In the genomic region with DNA sequence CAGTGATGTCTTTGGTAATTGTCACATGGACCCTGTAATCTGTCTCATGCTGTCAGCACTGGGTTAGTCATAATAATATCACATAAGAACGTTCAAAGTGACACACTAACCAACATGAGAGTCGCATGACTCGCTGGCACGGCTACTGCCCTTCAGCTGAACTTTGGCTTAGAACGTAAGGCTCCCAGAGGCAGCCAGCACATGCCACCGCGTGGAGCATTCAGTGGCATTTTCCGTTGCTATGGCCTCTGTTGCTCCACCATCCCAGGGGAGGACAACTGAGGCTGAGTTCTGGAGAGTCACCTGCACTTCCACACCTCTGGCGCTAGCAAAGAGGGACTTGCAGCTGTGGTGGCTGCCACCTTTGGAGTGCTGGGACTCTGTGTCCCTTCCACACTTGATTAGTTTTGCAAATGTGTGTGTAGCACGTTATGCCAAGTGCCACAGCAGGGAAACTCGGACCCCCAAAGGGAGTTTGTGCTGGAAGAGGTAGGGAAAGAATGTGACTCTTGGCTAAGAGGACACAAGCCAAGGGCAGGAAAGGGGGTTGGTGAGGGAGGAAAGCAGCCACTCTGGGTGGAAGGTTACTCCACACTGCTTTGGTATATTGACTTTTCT, we compare ENCODE assay signal across 7 mouse cellular contexts. TPM values are rescaled to one million over a fixed set of nuclear protein-coding genes. Genes with fewer than 3 reads are reported as not detected.
DNase-seq lines count a peak whose midpoint lies in the region; ATAC-seq and TF ChIP-seq lines count a peak whose summit lies in the region.

No protein-coding gene starts in this region.

- DNase-seq in heart, adult 9 months (ENCODE audit: low spot score in 2 of 2) = peak; percentile 61 to 78
- peak; percentile 46 for DNase-seq in kidney, postnatal 0 days (ENCODE audit: low spot score)
- peak; percentile 20 for DNase-seq in lung, postnatal 10 days
- no peak for DNase-seq in urinary bladder, postnatal 4 days (ENCODE audit: low spot score in 2 of 2)
- no peak for DNase-seq in cerebellum, postnatal 25 days

- H3K27ac ChIP-seq in brown adipose tissue, adult 24 weeks (replicated peaks; ENCODE audit: low read depth, low read length) = peak overlapping the region; percentile 97
- H3K27ac ChIP-seq in kidney, postnatal 0 days = peak overlapping the region; percentile 51
- H3K27ac ChIP-seq in midbrain, embryonic 16.5 days (ENCODE audit: low read length) = no peak overlapping the region

- H3K9me3 ChIP-seq in kidney, postnatal 0 days (replicated peaks; ENCODE audit: low read length) = no peaks in the 10 kb centered on the region
- no peaks in the 10 kb centered on the region for H3K9me3 ChIP-seq in midbrain, embryonic 16.5 days (replicated peaks; ENCODE audit: control insufficient read depth, low read length, poor library complexity, severe bottlenecking)

- H3K4me2 ChIP-seq in kidney, postnatal 0 days (ENCODE audit: low read length) = peak overlapping the region; percentile 12; the same call in 1 of the 2 replicates
- no peak overlapping the region for H3K4me2 ChIP-seq in midbrain, embryonic 16.5 days (ENCODE audit: low read length)

- no peaks in the 10 kb centered on the region for H3K4me1 ChIP-seq in brown adipose tissue, adult 24 weeks (ENCODE audit: control insufficient read depth, insufficient read depth, insufficient read length, low read length)
- H3K4me1 ChIP-seq in kidney, postnatal 0 days (replicated peaks; ENCODE audit: insufficient read depth, low read length) = peaks cover 6% of the 10 kb centered on the region; the same call in 1 of the 2 replicates
- H3K4me1 ChIP-seq in midbrain, embryonic 16.5 days (ENCODE audit: control insufficient read depth, insufficient read depth, low read length) = peaks cover 5% of the 10 kb centered on the region; the same call in 1 of the 2 replicates

- no peaks in the 10 kb centered on the region for H3K27me3 ChIP-seq in kidney, postnatal 0 days (ENCODE audit: insufficient read depth, low read length)
- no peaks in the 10 kb centered on the region for H3K27me3 ChIP-seq in midbrain, embryonic 16.5 days (ENCODE audit: control insufficient read depth, insufficient read depth, low read depth, low read length)

- WGBS in kidney, postnatal 0 days = 8% methylated on average over 11 of the region's 11 CpGs
- 53% methylated on average over 11 of the region's 11 CpGs for WGBS in midbrain, embryonic 16.5 days

- ATAC-seq in kidney, postnatal 0 days (replicated peaks; ENCODE audit: low FRiP score, low read depth) = peak; percentile 90
- ATAC-seq in midbrain, embryonic 16.5 days = no peak

- H3K4me3 ChIP-seq in brown adipose tissue, adult 24 weeks (ENCODE audit: insufficient read depth, low read depth, low read length) = peak overlapping the region; percentile 21
- H3K4me3 ChIP-seq in kidney, postnatal 0 days (replicated peaks; ENCODE audit: low read depth, low read length) = no peak overlapping the region
- no peak overlapping the region for H3K4me3 ChIP-seq in midbrain, embryonic 16.5 days (ENCODE audit: low read depth, low read length)

- no peak overlapping the region for H3K9ac ChIP-seq in kidney, postnatal 0 days (ENCODE audit: low read depth, low read length)
- no peak overlapping the region for H3K9ac ChIP-seq in midbrain, embryonic 16.5 days (ENCODE audit: low read depth, low read length)

- no peaks in the 10 kb centered on the region for H3K36me3 ChIP-seq in kidney, postnatal 0 days (ENCODE audit: insufficient read depth, low read length)
- H3K36me3 ChIP-seq in midbrain, embryonic 16.5 days (ENCODE audit: control insufficient read depth, insufficient read depth, low read length) = no peaks in the 10 kb centered on the region

- TF ChIP-seq CTCF in kidney, postnatal 0 days (IDR thresholded peaks at IDR 0.05; ENCODE audit: low read depth) = no peak; the same call in 1 of the 2 replicates

RNA-seq across cellular contexts. Expression of gene Ppargc1a, which starts 24.1 kb away (rescaled TPM):
- polyA plus RNA-seq in brown adipose tissue, adult 24 weeks (2012; ENCODE audit: insufficient read depth, insufficient read length, missing spikeins) = 15.7 and 19.8 TPM in 2 replicates
- polyA plus RNA-seq in kidney, postnatal 0 days (2015; fragmentation: Nextera tagmentation; extraction: Ambion mirVana) = 30.1 and 32.1 TPM in 2 replicates
- polyA plus RNA-seq in midbrain, embryonic 16.5 days (2015; fragmentation: Nextera tagmentation; extraction: Ambion mirVana) = 15.0 and 17.1 TPM in 2 replicates

Comparison
In these comparisons a context has a peak if more than half of its experiments do, and no peak if none do; other contexts are left out.
1. DNase-seq: peak in heart, adult 9 months (2 of 2), kidney, postnatal 0 days (single experiment) and lung, postnatal 10 days (single experiment); none in urinary bladder, postnatal 4 days (0 of 2) and cerebellum, postnatal 25 days (0 of 2).